Mouse (Mus musculus): Measurements from ENCODE around the gene Rela.

DNA sequence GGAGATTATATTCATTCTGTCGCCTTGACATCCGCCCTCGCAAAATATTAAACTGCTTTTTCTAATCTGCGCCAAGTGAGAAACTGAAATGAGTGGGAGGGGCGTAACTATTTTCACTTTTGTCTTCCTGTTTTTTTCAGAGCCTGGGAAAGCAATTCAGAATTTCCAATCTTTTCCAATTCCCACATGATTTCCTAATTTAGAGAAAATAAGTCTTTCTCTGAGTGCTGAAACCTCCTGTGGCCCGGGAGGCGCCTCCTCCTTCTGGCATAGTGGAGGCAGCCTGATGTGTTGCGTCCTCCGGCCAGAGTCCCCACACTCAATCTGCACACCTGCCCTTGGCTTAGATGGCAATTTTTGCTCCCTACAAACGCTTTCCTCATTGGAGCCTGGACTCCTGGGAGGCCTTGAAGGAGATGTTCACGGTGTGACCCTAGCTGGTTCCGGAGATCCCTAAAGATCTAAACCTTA, 677 bp upstream of the Rela start:
- TF ChIP-seq POLR2A (IDR thresholded peaks at IDR 0.05; ENCODE audit: low read depth, low read length) (no peak), CTCF (conservative IDR thresholded peaks at IDR 0.05; ENCODE audit: insufficient read depth, insufficient read length, low read depth, low read length) (no peak)
